Mouse (Mus musculus) hindbrain, embryonic 15.5 days (tissue): ENCODE data around the gene Usp36. TPM values are rescaled to one million over a fixed set of nuclear protein-coding genes. Genes with fewer than 3 reads are reported as not detected.

Source experiments
- ATAC-seq: fragments of 200-750 bp; cut with Nextera tagmentation; 2 replicates; pipeline ENCODE4 v1.8.0; 2017; ENCODE audit warnings: low read depth, moderate number of reproducible peaks, moderate TSS enrichment; ENCODE audit not compliant: low FRiP score
- H3K27ac ChIP-seq: fragments of 300-500 bp; sonication (generic); replicated peaks from 2 replicates; pipeline ENCODE4 v1.5.1; 2015; ENCODE audit warnings: mild to moderate bottlenecking, inconsistent platforms
- H3K27me3 ChIP-seq: fragments of 300-500 bp; sonication (generic); 2 replicates; pipeline ENCODE4 v1.6.1; 2015; ENCODE audit warnings: control low read depth, inconsistent platforms
- H3K36me3 ChIP-seq: fragments of 300-500 bp; sonication (generic); 2 replicates; pipeline ENCODE4 v1.6.1; 2015; ENCODE audit warnings: control low read depth, inconsistent platforms
- H3K4me1 ChIP-seq: fragments of 300-500 bp; sonication (generic); replicated peaks from 2 replicates; pipeline ENCODE4 v1.6.1; 2015; ENCODE audit warnings: control low read depth, inconsistent platforms
- H3K4me2 ChIP-seq: fragments of 300-500 bp; sonication (generic); 2 replicates; pipeline ENCODE4 v1.6.1; 2015; ENCODE audit warnings: moderate library complexity, mild to moderate bottlenecking, inconsistent platforms
- H3K4me3 ChIP-seq: fragments of 300-500 bp; sonication (generic); 2 replicates; pipeline ENCODE4 v1.5.1; 2015; ENCODE audit warnings: mild to moderate bottlenecking, inconsistent platforms
- H3K9ac ChIP-seq: fragments of 300-500 bp; sonication (generic); 2 replicates; pipeline ENCODE4 v1.6.1; 2015; ENCODE audit warnings: inconsistent platforms
- H3K9me3 ChIP-seq: fragments of 300-500 bp; sonication (generic); 2 replicates; pipeline ENCODE4 v1.6.1; 2016; ENCODE audit warnings: control low read depth, inconsistent platforms
- WGBS: fragments of 180-500 bp; shearing (Covaris S2); methylation state at CpG from one replicate; pipeline ENCODE4 v1.1.7; 2015; 5-methylcytosine and 5-hydroxymethylcytosine counted together
- polyA plus RNA-seq: library from polyadenylated mRNA; unstranded; fragments of >200 nt; fragmentation: Nextera tagmentation; extraction: Ambion mirVana; gene quantifications from 2 replicates; pipeline ENCODE4 v1.2.1, GENCODE M21; 2015

Gene Usp36
- polyA plus RNA-seq, 1 experiment from 2014 or later, result 19.8 TPM

DNA sequence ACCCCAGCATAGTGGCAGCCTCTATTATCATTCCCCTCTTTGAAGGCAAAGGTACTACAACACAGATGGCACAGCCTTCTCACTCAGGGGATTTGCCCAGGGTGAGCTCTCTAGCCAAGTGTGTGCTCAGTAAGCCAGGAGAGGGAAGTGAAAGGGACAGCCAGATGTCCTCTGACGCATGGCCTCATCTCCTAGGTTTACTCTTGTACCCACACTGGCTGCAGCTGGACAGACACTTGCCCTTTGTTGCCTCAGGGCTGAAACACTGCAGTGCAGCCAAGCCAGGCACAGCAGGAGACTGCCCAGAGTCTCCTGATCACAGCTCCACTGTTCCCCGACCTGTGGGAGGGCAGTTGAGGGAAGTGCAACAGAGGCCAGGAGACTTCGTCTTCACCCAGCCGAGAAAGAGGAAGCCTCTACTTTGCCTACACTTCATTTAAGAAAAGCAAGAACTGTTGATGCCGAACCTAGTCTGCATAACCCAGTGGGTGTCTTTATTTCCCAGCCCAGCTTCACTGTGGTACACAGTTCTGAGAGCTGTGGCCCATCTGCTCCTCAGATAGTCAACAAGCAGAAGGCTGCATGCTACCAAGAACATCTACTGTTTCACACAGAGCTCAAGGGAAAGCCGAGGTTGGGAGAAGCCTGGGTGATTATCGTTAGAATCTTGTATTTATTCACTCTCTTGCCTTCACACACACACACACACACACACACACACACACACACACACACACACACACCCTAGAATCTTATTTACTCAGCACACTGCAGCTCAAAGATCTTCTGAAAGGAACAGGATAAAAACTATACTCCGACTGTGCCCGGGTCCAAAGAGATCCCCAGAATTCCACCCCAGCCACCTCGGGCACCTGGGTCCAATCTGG lies 78.1 kb downstream of the Usp36 start:
- Histone ChIP-seq H3K4me2 (no peak overlapping the region), H3K36me3 (no peaks in the 10 kb centered on the region), H3K27ac (peak overlapping the region; percentile 55; the same call in 1 of the 2 replicates), H3K4me1 (peaks cover 56% of the 10 kb centered on the region), H3K4me3 (no peak overlapping the region), H3K27me3 (no peaks in the 10 kb centered on the region), H3K9me3 (no peaks in the 10 kb centered on the region), H3K9ac (no peak overlapping the region)
- no peak for ATAC-seq
- 44% methylated on average over 10 of the region's 10 CpGs for WGBS

DNA sequence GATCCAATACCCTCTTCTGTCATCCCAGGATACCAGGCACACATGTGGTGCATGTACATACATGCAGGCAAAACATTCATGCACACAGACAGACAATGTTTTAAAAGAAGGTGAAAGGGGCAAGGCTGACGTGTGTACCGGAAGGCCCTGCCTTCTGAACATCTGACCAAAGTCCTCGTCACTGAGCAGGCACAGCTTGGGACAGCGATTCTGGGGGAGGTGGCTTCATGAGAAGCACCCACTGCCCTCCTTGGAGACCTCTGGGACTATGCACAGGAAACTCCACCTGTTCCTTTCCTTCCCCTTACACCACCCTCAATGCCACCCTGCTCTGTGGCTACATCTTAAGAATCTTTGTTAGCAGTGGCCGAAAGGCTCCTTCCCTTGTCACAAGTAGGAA lies 79.1 kb downstream of the Usp36 start:
- WGBS, result 79% methylated on average over 5 of the region's 5 CpGs
- H3K4me1 ChIP-seq, result peaks cover 56% of the 10 kb centered on the region
- no peaks in the 10 kb centered on the region for H3K36me3 ChIP-seq
- H3K4me2 ChIP-seq, result no peak overlapping the region
- H3K27ac ChIP-seq, result no peak overlapping the region
- H3K9ac ChIP-seq, result no peak overlapping the region
- H3K9me3 ChIP-seq, result no peaks in the 10 kb centered on the region
- no peaks in the 10 kb centered on the region for H3K27me3 ChIP-seq
- H3K4me3 ChIP-seq, result no peak overlapping the region
- no peak for ATAC-seq

DNA sequence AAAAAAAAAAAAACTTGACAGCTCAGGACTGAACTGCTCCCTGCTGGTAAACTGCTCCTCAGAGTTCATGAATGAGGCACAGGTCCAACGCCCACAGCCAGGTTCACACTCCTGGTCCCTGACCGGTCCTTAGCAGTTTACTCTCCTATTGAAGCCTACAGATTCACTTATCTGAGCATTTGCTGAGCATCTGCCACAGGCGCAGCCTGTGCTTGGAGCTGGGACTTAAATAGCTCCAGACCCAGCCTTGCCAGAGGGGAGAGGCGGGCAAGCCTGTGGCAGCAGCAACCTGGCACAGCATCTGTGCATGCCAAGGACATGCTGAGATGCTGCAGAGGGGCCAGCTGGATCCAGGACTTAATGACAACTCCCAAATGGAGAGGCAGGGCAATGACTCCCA lies 79.9 kb downstream of the Usp36 start:
- no peaks in the 10 kb centered on the region for H3K9me3 ChIP-seq
- H3K27ac ChIP-seq, result 0 out of 2 replicates have a peak overlapping the region, but pooled peaks have one; percentile 9
- no peak overlapping the region for H3K4me3 ChIP-seq
- H3K36me3 ChIP-seq, result no peaks in the 10 kb centered on the region
- no peak overlapping the region for H3K9ac ChIP-seq
- H3K27me3 ChIP-seq, result no peaks in the 10 kb centered on the region
- H3K4me2 ChIP-seq, result no peak overlapping the region
- peaks cover 56% of the 10 kb centered on the region for H3K4me1 ChIP-seq
- 52% methylated on average over 4 of the region's 4 CpGs for WGBS
- ATAC-seq, result peak; percentile 52

Other genes with a start within 250 kb of the Usp36 start
- 0.18 and 0.23 TPM in 2 replicates for gene Dnah17, start 159.6 kb downstream of the Usp36 start, polyA plus RNA-seq
- gene Cyth1, start 41.7 kb downstream of the Usp36 start, polyA plus RNA-seq, result 24.9 and 25.8 TPM in 2 replicates
- 0.08 and 0.34 TPM in 2 replicates for gene Cep295nl, start 52.3 kb upstream of the Usp36 start, polyA plus RNA-seq
- gene Timp2, start 65.5 kb upstream of the Usp36 start, polyA plus RNA-seq, result 83.4 and 91.2 TPM in 2 replicates
- 5.9 and 8.3 TPM in 2 replicates for gene Lgals3bp, start 111.8 kb upstream of the Usp36 start, polyA plus RNA-seq
- 30.8 and 33.7 TPM in 2 replicates for gene Cant1, start 128.8 kb upstream of the Usp36 start, polyA plus RNA-seq
- 5.1 and 5.3 TPM in 2 replicates for gene C1qtnf1, start 138.0 kb upstream of the Usp36 start, polyA plus RNA-seq
- gene Engase, start 186.6 kb upstream of the Usp36 start, polyA plus RNA-seq, result 6.8 and 7.7 TPM in 2 replicates